Mouse (Mus musculus): ENCODE measurements around the gene St3gal4.

Gene St3gal4

DNA sequence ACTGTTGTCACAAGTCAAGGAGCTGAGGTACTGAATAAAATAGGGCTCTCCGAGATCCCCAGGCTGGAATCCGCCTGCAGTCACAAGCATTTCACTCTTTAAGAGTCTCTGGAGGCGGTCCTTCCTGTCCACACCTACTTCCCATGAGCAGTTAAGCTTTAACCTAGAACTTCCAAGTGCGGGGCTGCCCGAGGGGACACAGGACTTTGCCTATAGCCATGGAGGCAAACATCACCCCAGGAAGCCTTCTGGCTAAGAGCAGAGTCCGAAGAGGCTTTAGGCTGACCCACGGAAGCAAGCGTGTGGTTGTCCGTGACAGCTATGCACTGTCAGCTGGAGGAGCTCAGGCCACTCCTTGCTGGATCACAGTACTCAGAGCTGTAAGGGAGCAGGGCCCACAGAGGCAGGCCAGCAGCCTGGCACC is 9.9 kb upstream of the St3gal4 start:
- DNase-seq (ENCODE audit: extremely low spot score, low read depth, low spot score): no peak

DNA sequence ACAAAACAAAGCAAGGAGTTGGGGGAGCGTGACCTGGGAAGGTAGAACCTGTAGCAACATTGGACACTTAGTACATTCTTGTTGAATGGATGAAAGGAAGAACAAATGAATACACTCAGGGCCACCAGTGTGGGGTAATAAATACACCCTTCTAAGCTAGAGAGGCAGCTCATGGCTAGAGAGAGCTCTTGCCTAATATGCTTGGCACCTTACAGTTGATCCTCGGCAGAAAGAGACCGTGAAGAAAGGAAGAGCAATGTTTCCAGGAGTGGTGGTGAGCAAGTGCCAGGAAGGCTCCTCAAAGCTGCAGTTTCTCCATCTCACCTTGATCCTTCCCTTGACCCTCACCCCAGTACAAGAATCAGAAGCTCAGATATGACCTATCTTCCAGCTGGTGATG is 9.5 kb upstream of the St3gal4 start:
- DNase-seq (ENCODE audit: extremely low spot score, low read depth, low spot score): no peak

DNA sequence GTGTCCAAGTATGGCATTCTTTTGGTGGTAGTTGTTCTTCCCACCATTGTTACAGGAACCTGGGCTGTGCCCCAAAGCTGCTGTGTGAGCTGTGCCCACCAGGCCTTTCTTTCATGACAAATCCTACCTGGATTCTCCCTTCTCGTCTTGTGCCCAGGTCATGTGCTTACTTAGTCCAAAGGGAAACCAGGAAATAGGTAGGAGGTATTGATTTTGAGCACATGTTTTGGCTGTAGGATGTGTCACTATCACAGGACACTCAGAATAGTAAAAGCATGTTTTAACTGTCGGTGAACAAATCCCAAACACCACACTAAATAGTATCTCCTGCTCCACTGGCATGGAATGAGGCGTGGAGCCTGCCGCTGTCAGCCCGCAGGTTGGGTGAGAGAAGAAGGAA is 8.5 kb upstream of the St3gal4 start:
- DNase-seq (ENCODE audit: extremely low spot score, low read depth, low spot score): no peak

DNA sequence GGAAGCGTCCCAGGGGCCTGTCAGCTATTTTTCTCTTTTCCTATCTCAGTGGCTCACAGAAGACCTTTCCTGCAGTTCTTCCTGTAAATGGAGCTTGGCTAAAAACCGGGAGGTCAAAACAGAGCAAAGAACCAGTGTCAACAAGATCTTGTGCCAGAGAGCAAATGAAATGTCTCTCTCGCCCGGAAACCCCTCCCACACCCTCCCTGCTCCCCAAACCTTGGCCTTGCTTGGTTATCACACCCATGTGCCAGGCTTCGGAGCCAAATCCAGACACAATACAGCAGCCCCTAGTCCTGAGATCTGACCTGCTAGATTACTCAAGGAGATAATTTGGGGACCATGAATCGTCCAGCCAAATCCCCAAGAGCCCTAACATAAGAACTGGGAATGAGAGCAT is 8.1 kb upstream of the St3gal4 start:
- DNase-seq (ENCODE audit: extremely low spot score, low read depth, low spot score): no peak

DNA sequence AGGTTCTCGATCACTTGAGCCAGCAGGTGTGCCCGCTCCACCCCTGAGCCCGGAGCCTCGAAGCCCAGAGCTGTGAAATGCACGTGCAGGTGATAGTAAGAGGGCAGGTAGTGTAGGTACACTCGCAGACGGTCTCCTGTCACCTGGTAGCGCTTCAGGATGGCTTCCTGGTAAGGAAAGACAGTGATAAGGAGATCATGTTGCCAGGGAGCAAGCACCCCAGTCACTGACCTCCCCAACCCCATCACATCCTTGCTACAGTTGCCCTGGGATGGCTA is 5.5 kb upstream of the St3gal4 start:
- no peak for DNase-seq (ENCODE audit: extremely low spot score, low read depth, low spot score)

DNA sequence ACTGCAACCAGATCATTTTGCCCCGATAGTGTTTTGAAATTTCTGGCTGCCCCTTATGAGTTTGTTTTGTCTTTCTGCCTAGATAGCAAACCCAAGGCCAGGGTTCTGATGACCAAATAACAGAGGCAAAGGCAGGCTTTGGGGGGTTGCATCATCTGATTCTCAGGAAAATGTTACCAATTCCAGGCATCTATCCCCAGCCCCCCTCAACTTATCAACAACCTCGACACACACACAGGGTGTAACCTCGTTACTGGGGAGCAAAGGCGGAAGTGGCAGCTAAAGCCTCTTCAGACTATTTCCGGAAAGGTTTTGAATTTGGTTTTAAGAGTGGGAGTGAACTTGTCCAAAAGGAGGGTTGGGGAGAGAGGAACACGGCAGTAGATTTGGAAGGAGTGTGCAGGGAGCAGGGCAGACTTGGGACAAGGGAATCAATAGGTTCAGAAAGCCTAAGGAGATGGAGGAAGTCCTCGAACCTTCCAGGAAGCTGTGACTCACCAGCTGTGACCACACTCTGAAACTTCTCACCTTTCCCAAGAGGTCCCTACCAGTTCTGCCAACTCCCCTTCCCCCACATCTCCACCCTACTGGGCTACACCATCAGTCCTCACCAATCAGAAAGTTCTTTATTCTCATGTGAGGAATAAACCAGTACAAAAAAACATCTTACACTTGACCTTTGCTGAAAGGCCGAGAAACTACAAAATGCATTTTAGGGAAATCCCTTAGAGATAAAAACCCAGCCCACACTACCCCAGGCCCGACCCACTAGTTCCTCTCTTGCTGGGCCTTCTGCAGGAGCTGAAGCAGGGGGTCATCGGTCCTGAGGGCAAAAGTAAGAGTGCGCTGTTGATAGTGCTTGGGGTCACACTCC is 5.0 kb upstream of the St3gal4 start:
- no peak for DNase-seq (ENCODE audit: extremely low spot score, low read depth, low spot score)

DNA sequence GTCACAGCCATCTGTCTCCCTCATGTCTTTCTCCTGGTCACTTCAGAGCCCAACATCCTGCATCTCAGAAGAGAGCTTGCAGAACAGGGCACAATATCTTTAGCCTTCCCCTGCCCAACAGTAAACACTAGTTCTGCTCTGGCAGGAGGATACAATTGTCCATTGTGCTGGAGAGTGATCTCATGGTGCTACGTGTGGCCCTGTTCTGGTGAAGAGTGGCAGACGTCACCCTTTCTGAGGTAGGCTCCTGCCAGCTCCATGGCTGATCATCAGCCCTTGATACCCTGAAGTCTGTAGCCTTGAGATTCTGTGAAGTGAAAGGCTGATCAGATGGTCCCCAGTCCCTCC is 4.4 kb upstream of the St3gal4 start:
- no peak for DNase-seq (ENCODE audit: extremely low spot score, low read depth, low spot score)

DNA sequence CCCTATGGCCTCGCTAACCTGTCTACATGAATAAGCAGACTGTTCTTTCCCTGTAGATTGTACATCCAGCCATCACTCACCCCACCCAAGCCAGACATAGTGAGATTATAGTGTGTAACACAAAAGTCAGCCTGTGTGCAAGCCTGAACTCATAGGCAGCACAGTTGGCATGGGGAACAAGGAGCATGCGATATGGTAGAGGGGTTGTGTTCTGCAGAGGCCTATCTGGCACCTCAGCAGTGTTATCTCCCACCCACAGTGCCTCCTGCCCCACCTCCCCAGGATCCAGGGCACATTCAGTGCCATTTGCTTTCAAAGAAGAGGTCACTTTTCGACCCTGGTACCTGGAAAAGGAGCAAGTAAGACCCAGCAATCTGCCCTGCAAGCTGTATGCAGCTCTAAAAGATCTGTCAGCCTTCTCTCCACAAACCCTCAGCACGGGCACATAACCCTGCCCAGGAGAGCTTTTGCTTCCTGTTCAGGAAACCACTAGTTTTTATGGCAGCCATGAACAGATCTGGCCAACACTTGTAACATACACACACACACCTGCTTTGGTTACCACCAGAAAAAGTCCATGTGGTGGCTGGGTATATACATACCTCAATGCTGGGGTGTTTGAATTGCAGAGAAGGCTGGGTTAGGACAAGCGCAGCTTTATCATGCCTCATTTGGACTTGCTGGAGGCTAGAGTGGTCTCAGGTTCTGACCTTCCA is 3.6 kb upstream of the St3gal4 start:
- DNase-seq (ENCODE audit: extremely low spot score, low read depth, low spot score): no peak

DNA sequence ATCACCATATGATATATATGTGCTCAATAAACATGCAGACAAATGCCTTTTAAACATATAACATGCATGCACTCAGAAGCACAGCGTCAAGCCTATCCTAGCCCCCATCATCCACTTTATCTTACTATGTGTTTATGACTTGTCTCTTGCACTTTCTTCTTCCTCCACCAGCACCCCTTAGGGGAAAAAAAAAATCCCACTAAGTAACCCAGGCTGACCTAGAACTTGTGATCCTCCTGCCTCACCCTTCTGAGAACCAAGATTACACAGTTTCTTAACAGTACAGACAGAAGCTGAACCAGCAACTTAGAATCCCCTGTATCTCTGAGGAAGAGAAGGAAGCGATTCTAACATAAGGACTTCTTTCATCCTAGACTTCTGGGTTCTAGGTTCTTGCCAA is 505 bp downstream of the St3gal4 start:
- DNase-seq (ENCODE audit: extremely low spot score, low read depth, low spot score): no peak

DNA sequence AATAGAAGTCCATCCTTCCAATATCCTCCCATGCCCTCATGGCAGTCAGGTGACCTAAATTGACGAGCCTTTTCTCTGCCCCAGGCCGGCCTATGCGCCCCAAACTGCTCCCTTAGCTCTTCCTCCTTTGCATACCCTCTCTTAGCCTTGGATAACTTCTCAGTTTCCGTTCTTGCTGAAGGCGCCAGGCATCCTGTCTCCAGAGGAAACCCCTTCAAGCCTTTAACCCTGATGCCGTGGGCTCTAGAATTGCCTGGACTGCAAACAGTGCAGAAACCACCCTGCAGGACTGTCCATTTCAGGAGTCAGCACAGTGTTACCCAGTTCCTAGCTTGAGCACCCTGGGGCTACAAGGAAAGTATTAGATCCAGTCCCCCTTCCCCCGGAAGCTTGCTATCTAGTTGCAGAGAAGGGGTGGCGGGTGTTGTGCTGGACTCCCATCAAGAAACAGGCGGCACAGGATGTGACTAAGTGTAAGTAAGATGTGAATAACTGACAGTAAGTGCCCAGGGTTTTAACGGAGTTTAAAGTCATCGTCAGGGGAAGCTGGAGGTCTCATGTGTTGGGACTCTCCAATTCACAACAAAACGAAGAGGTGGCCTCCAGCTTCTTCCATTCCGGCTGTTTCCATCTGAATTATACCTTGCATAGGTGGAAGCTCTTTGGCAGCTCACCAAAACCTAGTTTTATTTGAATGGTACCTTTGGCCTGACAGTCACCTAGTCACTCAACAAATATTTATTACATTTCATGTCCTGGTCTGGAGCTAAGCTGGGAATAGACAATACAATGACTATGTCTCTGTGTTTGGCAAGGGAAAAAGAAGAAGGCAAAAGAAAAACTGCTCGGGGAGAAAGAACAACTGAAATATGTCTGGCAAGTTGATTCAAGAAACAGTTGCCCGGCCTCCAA is 1.4 kb downstream of the St3gal4 start:
- DNase-seq (ENCODE audit: extremely low spot score, low read depth, low spot score): no peak

DNA sequence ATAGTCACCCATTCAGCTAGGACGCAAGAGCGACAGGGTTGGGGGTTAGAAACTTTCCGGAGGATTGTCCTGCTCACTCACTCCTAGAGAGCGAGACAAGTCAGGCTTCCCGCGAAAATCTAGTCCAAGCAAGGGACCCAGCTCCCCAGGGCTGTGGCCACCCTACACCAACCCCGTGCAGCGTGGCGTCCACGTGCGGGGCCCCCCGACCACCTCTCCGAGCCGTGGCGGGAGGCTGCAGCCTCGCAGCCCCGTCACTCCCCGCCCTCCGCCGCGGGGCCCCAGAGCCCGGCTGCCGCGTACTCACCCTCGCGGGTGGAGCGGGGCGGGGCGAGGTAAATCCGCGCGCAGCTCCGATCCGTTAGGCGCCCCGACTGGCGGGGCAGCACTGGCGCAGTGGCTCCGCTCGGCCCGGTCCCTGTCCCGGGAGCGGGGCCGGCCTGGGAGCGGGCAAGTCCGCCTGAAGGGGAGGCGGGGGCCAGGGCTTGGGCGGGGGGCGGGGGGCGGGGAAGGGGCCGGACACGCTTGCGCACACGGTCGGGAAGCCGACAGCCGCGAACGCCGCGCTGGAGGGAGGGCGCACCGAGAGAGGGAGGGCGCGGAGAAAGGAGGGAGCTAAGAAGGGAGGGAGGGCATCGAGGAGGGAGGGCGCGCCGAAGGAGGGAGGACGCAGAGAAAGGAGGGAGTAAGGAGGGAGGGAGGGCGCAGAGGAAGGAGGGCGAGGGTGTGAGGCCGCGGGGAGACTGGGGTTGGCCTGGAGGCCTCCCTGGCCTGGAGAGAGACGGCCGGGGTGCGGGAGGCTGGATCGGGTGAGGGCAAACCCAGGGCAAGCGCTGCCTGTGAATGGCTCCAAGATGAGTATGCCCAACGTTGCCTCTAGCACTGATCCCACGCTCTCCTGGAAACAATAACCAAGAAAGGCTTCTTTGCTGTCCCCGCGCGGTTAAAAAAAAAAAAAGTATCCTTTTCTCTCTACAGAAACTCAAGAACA is 2.4 kb downstream of the St3gal4 start:
- no peak for DNase-seq (ENCODE audit: extremely low spot score, low read depth, low spot score)

DNA sequence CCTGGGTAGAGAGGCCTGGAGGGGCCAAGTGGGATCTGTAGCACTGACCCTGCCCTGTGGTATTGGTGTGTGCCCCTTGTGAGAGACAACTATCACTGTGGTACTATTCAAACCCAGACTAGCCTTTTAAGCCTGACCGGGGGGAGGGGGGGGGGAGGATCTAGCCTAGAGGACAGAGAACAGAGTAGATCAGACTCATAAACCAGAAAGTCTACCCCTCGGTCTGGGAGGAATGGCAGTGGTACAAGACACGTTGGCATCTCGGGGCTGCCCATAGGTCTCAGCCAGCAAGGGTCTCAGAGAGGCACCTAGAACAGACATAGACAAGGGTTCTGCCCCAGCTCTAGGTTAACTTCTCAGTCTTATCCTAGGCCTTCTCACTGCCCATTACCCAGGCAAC is 3.3 kb downstream of the St3gal4 start:
- DNase-seq (ENCODE audit: extremely low spot score, low read depth, low spot score): no peak

DNA sequence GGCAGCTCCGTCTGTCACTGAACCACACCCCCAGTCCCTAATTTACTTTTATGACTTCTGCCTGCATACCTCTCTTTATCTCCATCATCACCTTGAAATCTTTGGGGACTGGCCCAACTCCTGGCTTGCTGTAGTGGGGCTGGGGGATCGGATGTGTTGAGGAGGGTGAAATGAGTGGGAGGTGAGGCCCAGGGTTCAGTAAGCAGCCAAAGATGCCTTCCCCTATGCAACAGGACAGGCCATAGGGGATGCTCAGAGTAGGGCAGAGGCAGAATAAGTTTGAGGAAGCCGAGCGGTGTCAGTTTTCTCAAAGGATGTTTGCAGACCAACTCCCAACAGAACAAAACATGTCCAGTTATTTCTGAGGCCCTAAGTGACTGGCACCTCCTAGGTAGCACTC is 3.8 kb downstream of the St3gal4 start:
- no peak for DNase-seq (ENCODE audit: extremely low spot score, low read depth, low spot score)

DNA sequence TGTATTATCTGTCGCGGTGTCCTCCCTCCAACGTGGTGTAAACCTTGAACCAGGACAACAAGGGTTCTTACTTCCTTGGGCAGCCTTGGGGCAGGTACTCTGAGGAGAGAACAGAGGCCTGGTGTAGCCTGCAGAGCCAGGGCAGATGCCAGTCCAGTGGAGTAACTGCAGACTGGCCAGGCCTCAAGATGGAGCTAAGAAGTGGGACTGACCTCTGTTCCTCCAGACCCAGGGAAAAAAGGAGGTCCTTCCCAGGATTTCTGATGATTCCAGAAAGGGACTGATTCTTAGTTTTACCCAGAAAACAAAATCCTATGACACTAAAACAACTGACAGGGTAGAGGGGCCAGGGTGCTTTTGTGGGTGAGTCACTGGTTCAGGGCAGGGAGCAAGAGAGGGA is 4.8 kb downstream of the St3gal4 start:
- no peak for DNase-seq (ENCODE audit: extremely low spot score, low read depth, low spot score)

DNA sequence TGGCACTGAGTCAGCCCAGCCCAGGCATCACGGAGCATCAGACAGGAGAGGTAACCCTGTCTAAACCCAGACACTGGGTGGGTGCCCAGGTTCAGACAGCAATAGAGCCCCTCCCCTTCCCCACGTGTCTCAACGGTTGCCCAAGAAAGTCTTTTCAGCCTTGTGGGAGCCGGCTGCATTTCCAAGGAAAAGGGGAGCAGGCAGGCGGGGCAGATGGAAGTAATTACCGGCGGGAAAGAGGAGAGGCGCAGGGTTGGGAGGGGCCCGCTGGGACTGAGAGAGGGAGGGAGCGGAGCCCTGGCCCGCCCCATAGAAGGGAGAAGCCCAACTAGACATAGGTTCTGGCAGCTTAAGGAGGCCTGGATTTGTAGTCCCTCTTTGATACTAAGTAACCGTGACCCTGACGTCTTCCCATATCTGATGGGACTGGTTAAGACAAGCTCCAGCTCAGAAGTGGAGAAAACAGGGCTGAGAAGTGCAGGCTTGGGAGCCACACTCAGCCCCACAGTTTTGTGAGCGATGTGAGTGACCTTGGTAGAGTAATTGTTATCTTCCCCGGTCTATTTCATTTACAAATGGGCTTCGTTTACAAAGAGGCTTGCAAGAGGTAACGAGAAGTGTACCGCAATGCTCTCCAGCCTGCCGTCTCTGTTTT is 7.0 kb downstream of the St3gal4 start:
- no peak for DNase-seq (ENCODE audit: extremely low spot score, low read depth, low spot score)

DNA sequence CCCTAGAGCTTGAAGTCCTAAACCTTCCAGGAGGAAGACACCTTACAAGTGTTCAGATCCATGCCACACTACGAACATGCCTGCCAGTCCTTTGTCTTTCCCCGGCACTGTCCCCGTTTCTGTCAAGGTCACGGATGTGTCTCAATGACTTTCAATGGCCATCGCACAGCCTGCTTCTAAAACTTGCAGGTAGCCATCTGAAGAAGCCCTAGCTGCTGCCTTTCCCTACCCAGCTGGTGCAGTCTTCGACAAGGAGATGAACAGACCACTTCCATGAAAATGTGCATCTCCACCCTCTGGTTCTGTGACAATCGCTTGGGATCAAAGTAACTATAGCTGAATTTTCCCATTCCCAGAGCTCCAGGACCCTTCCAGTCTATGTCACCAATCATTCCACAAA is 7.6 kb downstream of the St3gal4 start:
- no peak for DNase-seq (ENCODE audit: extremely low spot score, low read depth, low spot score)

DNA sequence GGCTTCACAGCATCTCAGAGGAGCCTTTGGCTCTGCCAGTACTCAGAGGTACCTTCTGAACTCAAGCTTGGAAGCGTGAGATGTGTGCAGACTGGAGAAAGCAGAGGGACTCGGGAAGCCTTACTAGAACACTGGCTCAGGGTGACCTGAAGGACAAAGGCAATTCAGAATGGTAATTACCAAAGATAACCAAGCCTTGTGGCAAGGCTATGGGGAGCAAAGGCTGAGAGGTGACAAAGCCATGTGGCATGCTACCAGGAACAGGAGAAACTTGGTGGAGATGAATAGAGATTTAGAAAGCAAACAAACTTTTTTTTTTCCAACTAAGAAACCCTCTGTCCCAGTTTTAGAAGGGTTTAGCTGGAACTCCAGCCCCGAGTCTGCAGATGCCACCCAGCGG is 8.5 kb downstream of the St3gal4 start:
- no peak for DNase-seq (ENCODE audit: extremely low spot score, low read depth, low spot score)

DNA sequence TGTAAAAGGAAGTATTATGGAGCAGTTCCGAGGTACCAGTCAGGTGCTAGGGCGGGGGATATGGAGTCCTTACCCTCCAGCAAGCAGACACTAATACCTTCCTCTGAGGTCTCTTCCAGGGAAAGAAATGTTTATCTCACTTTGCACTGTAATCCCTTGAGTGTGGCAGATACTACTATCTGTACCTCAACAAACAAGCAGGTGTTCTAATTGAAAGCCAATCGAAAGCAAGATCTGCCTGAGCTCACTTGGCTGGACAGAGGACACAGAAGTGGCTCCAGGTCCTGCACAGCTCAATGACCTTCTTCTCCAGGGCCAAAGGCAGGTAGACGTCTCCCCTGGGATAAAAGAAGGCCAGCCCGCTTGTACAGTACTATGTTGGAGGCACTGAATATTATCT is 9.0 kb downstream of the St3gal4 start:
- no peak for DNase-seq (ENCODE audit: extremely low spot score, low read depth, low spot score)

DNA sequence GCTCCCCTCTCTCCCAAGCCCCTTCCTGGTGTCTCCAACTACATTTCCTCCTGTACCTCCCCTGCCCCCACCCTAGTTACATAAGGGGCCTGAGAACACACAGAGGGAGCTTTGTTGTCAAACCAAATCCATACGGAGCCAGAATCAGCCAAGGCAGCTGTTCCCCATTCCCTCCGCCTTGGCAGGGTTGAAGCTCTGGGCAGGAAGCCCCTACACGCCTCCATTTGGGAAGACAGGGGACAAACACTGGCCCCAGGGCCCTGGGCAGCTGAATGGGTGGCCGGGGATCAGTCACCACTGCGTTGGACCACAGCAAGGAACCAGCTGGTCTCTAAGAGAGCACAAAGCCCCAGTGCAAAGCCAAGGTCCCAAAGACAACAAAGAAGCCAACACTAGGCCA is 10.2 kb downstream of the St3gal4 start:
- DNase-seq (ENCODE audit: extremely low spot score, low read depth, low spot score): no peak

DNA sequence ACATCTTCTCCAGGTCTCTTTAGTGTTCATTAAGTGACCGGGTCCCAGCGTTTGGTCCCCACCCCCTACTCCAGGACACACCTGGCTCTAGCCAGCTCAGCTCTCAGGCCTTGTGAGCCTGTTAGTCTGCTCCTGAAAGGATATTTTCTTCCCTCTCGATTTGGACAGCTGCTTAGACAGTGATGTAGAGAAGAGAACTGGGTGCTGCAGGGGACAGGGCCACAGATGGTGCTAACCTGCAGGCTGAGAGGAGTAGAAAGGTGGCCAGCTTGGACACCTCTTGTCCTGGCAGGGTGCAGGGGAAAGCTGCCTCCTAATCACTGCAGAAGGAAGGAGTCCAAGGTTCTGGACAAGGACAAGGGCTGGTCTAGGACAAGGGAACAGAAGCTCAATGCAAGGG is 11.0 kb downstream of the St3gal4 start:
- no peak for DNase-seq (ENCODE audit: extremely low spot score, low read depth, low spot score)
